Mouse (Mus musculus): ENCODE data around the gene Fgf2. TPM values are rescaled to one million over a fixed set of nuclear protein-coding genes. Genes with fewer than 3 reads are reported as not detected.

Gene Fgf2
- polyA plus RNA-seq, 1 experiment from 2014 or later, result 1.3 TPM

- H3K27ac ChIP-seq, result no peak overlapping the region
- 56% methylated on average over 7 of the region's 7 CpGs for WGBS
- no peak overlapping the region for H3K4me3 ChIP-seq (replicated peaks; ENCODE audit: low read depth, low read length)
- 0 out of 2 replicates have a peak, but pooled peaks cover 4% of the 10 kb centered on the region for H3K4me1 ChIP-seq (replicated peaks; ENCODE audit: insufficient read depth, low read length)
- no peak for ATAC-seq (replicated peaks; ENCODE audit: low FRiP score, low read depth)
- no peak overlapping the region for H3K4me2 ChIP-seq (ENCODE audit: low read length)
- no peaks in the 10 kb centered on the region for H3K36me3 ChIP-seq (ENCODE audit: insufficient read depth, low read length)
- H3K9me3 ChIP-seq (replicated peaks; ENCODE audit: low read length), result no peaks in the 10 kb centered on the region
- DNase-seq (ENCODE audit: low spot score), result no peak
- H3K9ac ChIP-seq (ENCODE audit: low read depth, low read length), result no peak overlapping the region
- H3K27me3 ChIP-seq (ENCODE audit: insufficient read depth, low read length), result no peaks in the 10 kb centered on the region
- no peak for TF ChIP-seq CTCF (IDR thresholded peaks at IDR 0.05; ENCODE audit: low read depth)
Observed at GRCm38 (mm10) chr3:37350386-37350785, 2.2 kb downstream of the Fgf2 start.

GRCm38 (mm10) chr3:37353951-37354481 is 5.9 kb downstream of the Fgf2 start:
- no peaks in the 10 kb centered on the region for H3K9me3 ChIP-seq (replicated peaks; ENCODE audit: low read length)
- DNase-seq (ENCODE audit: low spot score) (no peak), ATAC-seq (replicated peaks; ENCODE audit: low FRiP score, low read depth) (no peak)
- no peak for TF ChIP-seq CTCF (IDR thresholded peaks at IDR 0.05; ENCODE audit: low read depth)
- H3K27ac ChIP-seq, result no peak overlapping the region
- no peaks in the 10 kb centered on the region for H3K36me3 ChIP-seq (ENCODE audit: insufficient read depth, low read length)
- no peak overlapping the region for H3K9ac ChIP-seq (ENCODE audit: low read depth, low read length)
- 59% methylated on average over 10 of the region's 10 CpGs for WGBS
- H3K4me2 ChIP-seq (ENCODE audit: low read length), result no peak overlapping the region
- no peak overlapping the region for H3K4me3 ChIP-seq (replicated peaks; ENCODE audit: low read depth, low read length)
- H3K27me3 ChIP-seq (ENCODE audit: insufficient read depth, low read length), result no peaks in the 10 kb centered on the region
- H3K4me1 ChIP-seq (replicated peaks; ENCODE audit: insufficient read depth, low read length), result 0 out of 2 replicates have a peak, but pooled peaks cover 1% of the 10 kb centered on the region

- H3K4me1 ChIP-seq (replicated peaks; ENCODE audit: insufficient read depth, low read length), result no peaks in the 10 kb centered on the region
- H3K4me2 ChIP-seq (ENCODE audit: low read length), result no peak overlapping the region
- H3K27ac ChIP-seq, result no peak overlapping the region
- H3K9me3 ChIP-seq (replicated peaks; ENCODE audit: low read length), result no peaks in the 10 kb centered on the region
- H3K27me3 ChIP-seq (ENCODE audit: insufficient read depth, low read length), result no peaks in the 10 kb centered on the region
- ATAC-seq (replicated peaks; ENCODE audit: low FRiP score, low read depth) (no peak), DNase-seq (ENCODE audit: low spot score) (no peak)
- 66% methylated on average over 1 of the region's 1 CpGs for WGBS
- no peaks in the 10 kb centered on the region for H3K36me3 ChIP-seq (ENCODE audit: insufficient read depth, low read length)
- no peak for TF ChIP-seq CTCF (IDR thresholded peaks at IDR 0.05; ENCODE audit: low read depth)
- no peak overlapping the region for H3K9ac ChIP-seq (ENCODE audit: low read depth, low read length)
- H3K4me3 ChIP-seq (replicated peaks; ENCODE audit: low read depth, low read length), result no peak overlapping the region
Observed at GRCm38 (mm10) chr3:37354737-37355136, 6.6 kb downstream of the Fgf2 start.

GRCm38 (mm10) chr3:37360729-37361128 is 12.6 kb downstream of the Fgf2 start:
- TF ChIP-seq CTCF (IDR thresholded peaks at IDR 0.05; ENCODE audit: low read depth), result no peak
- Histone ChIP-seq H3K27ac (no peak overlapping the region), H3K4me1 (replicated peaks; ENCODE audit: insufficient read depth, low read length) (no peaks in the 10 kb centered on the region), H3K27me3 (ENCODE audit: insufficient read depth, low read length) (no peaks in the 10 kb centered on the region), H3K4me3 (replicated peaks; ENCODE audit: low read depth, low read length) (no peak overlapping the region), H3K9me3 (replicated peaks; ENCODE audit: low read length) (no peaks in the 10 kb centered on the region), H3K36me3 (ENCODE audit: insufficient read depth, low read length) (no peaks in the 10 kb centered on the region), H3K4me2 (ENCODE audit: low read length) (no peak overlapping the region), H3K9ac (ENCODE audit: low read depth, low read length) (no peak overlapping the region)
- DNase-seq (ENCODE audit: low spot score), result no peak
- 62% methylated on average over 9 of the region's 9 CpGs for WGBS
- no peak for ATAC-seq (replicated peaks; ENCODE audit: low FRiP score, low read depth)

GRCm38 (mm10) chr3:37365144-37365543 is 17.0 kb downstream of the Fgf2 start:
- ATAC-seq (replicated peaks; ENCODE audit: low FRiP score, low read depth) (no peak), DNase-seq (ENCODE audit: low spot score) (no peak)
- Histone ChIP-seq H3K27me3 (ENCODE audit: insufficient read depth, low read length) (no peaks in the 10 kb centered on the region), H3K4me3 (replicated peaks; ENCODE audit: low read depth, low read length) (no peak overlapping the region), H3K4me2 (ENCODE audit: low read length) (no peak overlapping the region), H3K36me3 (ENCODE audit: insufficient read depth, low read length) (no peaks in the 10 kb centered on the region), H3K9me3 (replicated peaks; ENCODE audit: low read length) (no peaks in the 10 kb centered on the region), H3K4me1 (replicated peaks; ENCODE audit: insufficient read depth, low read length) (no peaks in the 10 kb centered on the region), H3K27ac (no peak overlapping the region), H3K9ac (ENCODE audit: low read depth, low read length) (no peak overlapping the region)
- 86% methylated on average over 4 of the region's 4 CpGs for WGBS
- no peak for TF ChIP-seq CTCF (IDR thresholded peaks at IDR 0.05; ENCODE audit: low read depth)

- H3K9me3 ChIP-seq (replicated peaks; ENCODE audit: low read length), result no peaks in the 10 kb centered on the region
- no peaks in the 10 kb centered on the region for H3K4me1 ChIP-seq (replicated peaks; ENCODE audit: insufficient read depth, low read length)
- no peaks in the 10 kb centered on the region for H3K36me3 ChIP-seq (ENCODE audit: insufficient read depth, low read length)
- ATAC-seq (replicated peaks; ENCODE audit: low FRiP score, low read depth) (0 out of 2 replicates have a peak, but pooled peaks have one; percentile 25), DNase-seq (ENCODE audit: low spot score) (peak; percentile 76)
- H3K9ac ChIP-seq (ENCODE audit: low read depth, low read length), result no peak overlapping the region
- no peaks in the 10 kb centered on the region for H3K27me3 ChIP-seq (ENCODE audit: insufficient read depth, low read length)
- no peak overlapping the region for H3K27ac ChIP-seq
- TF ChIP-seq CTCF (IDR thresholded peaks at IDR 0.05; ENCODE audit: low read depth), result no peak
- no peak overlapping the region for H3K4me2 ChIP-seq (ENCODE audit: low read length)
- 39% methylated on average over 3 of the region's 3 CpGs for WGBS
- H3K4me3 ChIP-seq (replicated peaks; ENCODE audit: low read depth, low read length), result no peak overlapping the region
Observed at GRCm38 (mm10) chr3:37365976-37366375, 17.8 kb downstream of the Fgf2 start.

Data from kidney, postnatal 0 days (tissue).